Mouse (Mus musculus): Measurements from ENCODE around the gene Dip2c.

Gene Dip2c

DNA sequence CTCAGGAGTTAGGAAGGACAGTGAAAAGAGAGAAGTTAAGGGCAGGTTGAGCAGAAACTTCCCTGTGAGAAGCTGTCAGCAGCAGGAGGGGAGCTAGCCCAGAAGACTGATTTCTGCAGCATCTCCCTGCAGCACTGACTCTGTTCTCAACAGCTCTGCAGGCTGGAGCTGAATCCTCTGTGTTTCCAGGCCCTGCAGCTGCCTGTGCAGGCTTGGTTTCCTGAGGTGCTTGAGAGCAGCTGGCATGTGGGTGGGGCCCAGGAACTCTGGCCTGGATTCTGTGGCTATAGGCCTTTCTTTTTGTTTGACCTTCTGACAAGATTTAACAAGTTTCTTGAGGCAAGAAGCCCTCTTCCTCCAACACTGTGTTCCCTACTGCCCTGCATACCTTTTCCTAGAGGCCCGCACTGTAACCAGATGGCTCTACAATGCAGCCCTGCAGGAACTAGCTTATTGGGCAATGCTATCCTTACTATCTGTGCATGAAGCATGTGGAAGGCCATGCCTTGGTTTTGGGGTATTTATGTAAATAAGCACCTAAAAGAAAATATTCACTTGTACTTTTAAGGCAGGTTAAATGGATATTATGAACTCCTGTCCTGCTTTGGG lies 53.1 kb downstream of the Dip2c start:
- DNase-seq (ENCODE audit: low read depth), result no peak

- no peak for DNase-seq (ENCODE audit: low read depth)
These were observed 56.9 kb downstream of the Dip2c start for GRCm38 (mm10) chr13:9333187-9333586.

- no peak for DNase-seq (ENCODE audit: low read depth)
These were observed 64.0 kb downstream of the Dip2c start for GRCm38 (mm10) chr13:9340293-9340692.

GRCm38 (mm10) chr13:9342696-9343095 lies 66.4 kb downstream of the Dip2c start:
- DNase-seq (ENCODE audit: low read depth), result no peak

DNA sequence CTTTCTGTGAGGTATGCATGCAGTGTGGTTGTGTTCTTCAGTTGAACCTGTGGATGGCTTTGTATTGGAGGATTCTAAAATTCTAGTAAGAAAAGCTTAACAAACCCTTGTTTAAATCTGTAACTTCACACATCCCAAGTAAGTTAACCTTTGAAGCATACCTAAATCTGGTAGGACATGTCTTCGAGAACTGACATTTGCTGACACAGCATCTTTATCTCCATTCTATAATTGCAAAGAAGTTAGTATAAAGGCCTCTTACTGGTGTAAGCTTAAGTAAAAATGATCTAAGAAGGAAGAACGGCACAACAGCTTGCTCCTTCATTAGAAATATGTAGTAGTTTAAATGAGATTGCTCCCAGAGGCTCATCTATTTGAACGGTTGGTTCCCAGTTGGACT lies 71.1 kb downstream of the Dip2c start:
- no peak for DNase-seq (ENCODE audit: low read depth)

DNA sequence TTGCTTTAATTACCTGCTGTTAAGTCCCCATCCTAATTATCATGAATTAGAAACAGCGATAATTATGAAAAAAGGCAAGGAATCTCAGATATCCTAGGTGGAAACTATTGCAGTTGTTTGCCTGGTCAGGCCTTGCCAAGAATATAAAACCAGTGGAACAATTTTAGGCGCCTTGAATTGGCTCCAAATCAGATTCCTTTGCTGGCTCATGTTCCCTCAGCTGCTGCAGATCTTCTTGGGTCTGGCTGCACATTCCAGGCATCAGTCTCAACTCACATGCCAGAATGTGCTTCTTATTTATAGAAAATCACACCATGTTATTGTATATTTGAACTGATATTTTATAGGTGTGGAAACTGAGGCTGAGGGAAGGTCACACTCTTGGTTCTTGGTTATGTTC lies 74.3 kb downstream of the Dip2c start:
- DNase-seq (ENCODE audit: low read depth), result no peak

DNA sequence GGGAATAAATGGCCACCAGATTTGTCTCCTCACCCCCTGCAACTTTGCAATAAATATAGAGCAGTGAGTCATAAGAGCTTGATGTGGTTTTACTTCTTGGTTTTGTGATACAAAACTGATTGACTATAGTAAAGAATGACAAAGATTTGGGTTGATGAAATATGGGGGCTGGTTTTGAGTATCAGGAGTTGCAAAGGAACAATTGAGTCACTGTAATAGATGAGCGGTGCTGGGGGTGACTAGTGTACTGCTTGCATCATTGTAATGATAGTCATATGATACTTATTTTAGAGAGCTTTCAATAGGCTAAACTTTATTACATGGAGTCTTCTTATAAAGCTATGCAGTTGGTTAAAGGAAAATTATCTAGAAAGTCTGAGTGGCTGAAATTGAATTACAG lies 77.6 kb downstream of the Dip2c start:
- no peak for DNase-seq (ENCODE audit: low read depth)

GRCm38 (mm10) chr13:9355331-9355730 lies 79.0 kb downstream of the Dip2c start:
- no peak for DNase-seq (ENCODE audit: low read depth)

GRCm38 (mm10) chr13:9361457-9361856 lies 85.1 kb downstream of the Dip2c start:
- no peak for DNase-seq (ENCODE audit: low read depth)

GRCm38 (mm10) chr13:9371387-9371786 lies 95.1 kb downstream of the Dip2c start:
- DNase-seq (ENCODE audit: low read depth), result no peak

DNA sequence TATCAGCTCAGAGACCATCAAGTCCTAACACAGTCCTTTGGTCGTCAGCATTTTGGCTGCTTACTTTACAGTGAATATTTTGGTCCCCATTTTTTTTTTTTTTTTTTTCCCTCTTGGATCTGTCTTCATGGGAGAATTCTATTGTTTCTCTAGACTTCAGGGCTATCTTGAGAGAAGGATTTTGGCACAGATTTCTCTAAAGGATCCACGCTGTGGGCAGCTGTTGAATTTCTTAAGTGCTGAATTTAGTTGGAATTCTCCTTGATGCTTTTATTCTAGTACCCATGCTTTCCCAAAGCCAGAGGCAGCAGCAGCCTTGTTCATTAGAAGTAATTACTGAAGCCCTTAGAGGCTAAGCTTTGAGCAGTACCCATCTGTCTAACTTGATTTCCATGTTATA lies 100.8 kb downstream of the Dip2c start:
- no peak for DNase-seq (ENCODE audit: low read depth)

DNA sequence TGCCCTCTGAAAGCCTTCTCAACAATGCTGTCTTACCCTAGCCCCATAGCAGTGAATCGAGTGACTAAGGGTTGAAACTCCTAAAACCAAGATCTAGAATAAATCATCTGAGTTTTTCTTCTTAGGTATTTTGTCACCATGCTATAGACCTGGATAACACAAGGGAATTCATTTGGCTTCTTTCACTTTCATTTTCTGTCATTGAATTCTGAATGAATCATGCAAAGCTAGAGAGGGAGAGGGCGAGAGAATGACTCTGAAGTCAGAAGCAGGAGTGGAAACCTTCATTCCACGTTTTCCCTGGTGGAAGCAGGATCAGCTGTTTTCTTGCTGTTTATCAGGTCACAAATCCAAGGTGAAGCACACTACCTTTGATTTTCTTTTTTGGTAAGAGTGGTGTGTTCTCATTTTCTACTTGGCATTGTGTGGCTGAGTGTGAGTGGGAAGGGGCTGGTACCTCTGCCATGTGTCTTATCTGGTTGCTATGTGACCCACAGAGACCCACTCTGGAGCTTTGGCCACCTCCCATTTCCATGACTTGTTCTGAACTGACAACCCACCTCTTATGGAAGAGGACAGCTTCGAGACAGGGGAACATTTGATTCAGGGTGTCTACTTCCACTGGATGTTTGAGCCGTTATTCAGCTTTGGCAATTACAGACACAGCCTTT lies 104.5 kb downstream of the Dip2c start:
- no peak for DNase-seq (ENCODE audit: low read depth)

- no peak for DNase-seq (ENCODE audit: low read depth)
These were observed 111.7 kb downstream of the Dip2c start for GRCm38 (mm10) chr13:9388017-9388416.

DNA sequence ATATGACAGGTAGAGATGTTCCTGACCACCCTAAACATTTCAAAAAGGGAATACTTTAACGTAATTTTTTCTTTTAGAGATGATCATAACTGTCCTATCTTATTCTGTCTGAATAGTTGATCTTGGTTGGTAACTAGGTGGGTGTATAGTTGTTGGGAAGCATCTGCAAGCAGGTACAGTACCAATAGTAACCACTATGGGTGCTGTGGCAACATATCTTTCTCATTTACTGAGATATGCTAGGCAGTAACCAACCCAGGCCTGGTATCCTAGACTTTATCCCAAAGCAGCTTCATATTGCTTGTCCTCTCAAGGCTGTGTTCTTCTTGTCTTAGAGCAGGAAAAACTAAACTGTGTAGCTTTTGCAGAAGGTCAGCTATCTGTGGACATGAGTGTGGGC lies 113.0 kb downstream of the Dip2c start:
- DNase-seq (ENCODE audit: low read depth), result no peak

- no peak for DNase-seq (ENCODE audit: low read depth)
These were observed 114.0 kb downstream of the Dip2c start for GRCm38 (mm10) chr13:9390204-9390804.

DNA sequence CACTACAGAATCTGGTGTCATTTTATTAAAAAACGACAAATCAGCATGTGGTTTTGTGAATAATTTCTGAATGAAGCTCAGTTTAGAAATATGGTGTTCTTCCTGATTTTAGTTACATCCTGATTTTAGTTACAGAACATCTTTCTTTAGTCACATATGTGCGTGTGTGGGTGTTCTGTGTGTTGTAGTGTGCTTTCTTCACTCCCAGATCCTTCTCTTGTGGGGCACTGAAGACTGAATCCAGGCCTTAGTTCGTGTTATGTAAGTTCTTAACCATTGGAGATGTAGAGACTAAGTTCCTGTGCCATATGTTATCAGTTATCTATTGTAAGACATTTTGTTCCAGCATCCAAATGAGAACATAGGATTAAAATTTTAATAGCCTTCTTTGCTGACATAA lies 117.1 kb downstream of the Dip2c start:
- no peak for DNase-seq (ENCODE audit: low read depth)

DNA sequence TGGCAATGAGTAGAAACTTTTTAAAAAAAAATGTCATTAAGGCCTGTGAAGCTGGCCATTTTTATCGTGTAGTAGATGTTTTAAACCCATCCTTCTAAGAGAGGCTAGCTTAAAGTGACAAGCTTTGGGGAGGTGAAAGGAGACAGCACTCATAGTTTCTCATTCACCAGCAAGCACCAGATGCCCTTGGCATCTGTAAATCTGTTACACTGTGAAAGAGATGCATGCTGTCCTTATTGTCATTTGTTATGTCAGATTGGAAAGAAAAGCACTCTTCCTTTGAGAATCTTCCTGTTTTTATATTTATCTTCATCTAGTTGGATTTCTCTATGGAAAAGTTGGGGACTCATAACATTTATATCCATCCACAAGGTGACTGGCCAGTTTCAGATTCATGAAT lies 119.0 kb downstream of the Dip2c start:
- DNase-seq (ENCODE audit: low read depth), result no peak

DNA sequence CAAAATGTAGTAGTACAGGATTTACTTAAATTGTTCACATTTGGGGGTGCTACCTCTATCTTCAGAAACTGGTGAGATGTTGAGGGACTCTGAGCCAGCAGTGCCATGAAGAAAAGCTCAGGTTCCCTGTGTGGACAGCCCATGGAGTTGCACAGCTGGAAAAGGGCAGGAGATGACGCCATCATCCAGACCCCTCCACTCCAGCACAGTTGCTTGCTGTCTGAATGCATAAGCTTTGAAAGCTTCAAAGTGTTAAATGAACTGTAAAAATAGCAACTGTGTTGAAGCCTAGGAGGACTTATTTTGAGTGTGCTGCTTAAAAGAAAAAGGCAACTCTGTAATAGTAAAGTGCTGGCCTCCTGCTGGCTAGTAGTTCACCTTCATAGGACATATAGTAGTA lies 122.5 kb downstream of the Dip2c start:
- no peak for DNase-seq (ENCODE audit: low read depth)

DNA sequence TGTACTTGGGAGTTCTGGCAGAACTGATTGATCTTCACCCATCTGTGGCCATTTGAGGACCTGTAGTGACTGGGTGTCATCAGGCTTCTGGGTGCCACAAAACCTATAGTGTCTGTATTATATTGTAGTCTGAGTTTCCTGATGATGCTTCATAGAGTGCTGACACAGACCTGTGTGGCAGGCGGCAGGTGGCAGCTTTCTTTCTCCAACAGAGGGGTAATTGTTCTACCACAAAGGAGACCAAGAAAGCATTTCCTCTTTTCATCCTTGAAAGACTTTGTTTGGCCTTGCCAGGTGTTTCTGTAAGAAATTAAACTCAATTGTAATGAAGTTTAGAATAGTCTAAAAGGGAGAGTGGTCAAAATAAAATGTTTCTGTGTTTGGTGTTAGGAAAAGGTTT lies 129.1 kb downstream of the Dip2c start:
- DNase-seq (ENCODE audit: low read depth), result no peak

- no peak for DNase-seq (ENCODE audit: low read depth)
These were observed 132.7 kb downstream of the Dip2c start for GRCm38 (mm10) chr13:9408983-9409382.

DNA sequence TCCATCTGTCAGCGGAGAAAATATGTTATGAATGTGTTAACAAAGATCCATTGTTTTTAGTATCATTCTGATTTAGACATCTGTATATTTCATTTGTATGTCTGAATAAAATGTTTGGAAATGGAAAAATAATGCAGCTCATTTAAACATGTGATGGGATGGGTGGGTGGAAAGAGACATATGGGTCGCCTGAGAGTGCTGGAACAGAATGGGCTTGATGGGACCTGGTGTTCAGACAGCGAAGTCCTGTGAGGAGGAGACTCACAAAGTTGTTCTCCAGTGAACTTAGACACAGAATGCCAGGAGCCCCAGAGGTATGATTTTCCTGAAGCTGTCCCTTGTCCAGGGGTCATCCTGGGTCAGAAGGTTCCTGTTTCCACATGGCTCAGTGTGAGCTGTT lies 142.1 kb downstream of the Dip2c start:
- no peak for DNase-seq (ENCODE audit: low read depth)

DNA sequence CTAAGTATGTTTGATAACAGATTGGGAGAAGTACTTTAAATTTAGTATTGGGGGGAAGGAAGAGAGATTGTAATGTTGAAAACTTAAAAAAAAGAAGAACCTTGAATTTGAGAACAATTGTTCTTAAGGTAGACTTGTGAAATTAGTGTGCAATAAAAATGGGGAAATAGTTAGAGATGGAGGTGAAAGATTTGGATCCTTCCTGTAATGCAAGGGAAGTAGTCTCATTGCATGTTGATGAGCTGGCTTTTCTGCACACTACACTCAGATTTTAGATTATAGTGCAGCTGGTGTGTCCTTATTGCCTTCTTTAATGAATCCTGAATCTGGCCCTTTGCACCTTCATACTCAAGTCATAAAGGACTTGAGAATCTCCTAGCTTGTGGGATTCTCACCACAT lies 142.9 kb downstream of the Dip2c start:
- no peak for DNase-seq (ENCODE audit: low read depth)

DNA sequence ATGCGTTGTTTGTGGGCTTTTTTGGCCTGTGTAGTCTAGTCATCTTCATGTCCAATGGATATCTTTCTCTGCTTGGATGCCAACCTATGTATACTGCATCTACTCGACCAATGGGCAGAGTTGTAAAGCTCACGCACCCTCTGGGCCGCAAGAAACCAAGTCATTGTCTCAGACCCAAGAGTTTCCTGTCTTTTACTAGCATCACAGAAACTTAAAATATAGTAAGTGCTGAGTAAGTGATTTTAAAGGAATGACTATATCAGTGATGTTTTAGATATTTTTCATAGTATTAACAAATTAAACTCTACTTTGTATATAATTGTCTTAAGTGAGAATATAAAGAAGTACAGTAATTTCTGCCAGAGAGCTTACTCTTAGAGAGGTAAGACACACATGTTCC lies 145.6 kb downstream of the Dip2c start:
- no peak for DNase-seq (ENCODE audit: low read depth)

DNA sequence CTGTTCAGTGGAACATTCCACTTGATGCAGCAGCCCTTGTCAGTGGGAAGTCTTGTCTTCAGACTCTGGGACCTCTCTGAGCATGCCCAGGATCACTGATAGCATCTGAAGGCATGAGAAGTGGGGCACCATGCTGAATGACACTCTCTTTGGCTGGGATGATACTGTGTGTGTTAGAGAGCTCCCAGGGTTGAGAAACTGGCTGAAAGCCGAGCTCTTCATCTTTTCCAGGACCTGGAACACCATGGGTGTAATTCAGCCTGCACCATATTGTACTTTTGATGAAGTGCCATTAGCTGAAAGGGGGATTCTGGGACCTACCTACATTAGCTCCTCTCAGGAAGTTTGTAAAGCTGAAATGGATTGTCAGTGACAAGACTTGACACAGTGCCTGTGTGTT lies 146.5 kb downstream of the Dip2c start:
- no peak for DNase-seq (ENCODE audit: low read depth)

Data from c-Kit-positive CD71-negative TER-119-negative erythroid progenitor cells, embryonic 14.5 days (primary cell).